Mouse (Mus musculus): ENCODE measurements around the gene Asprv1. TPM values are rescaled to one million over a fixed set of nuclear protein-coding genes. Genes with fewer than 3 reads are reported as not detected.
A peak's percentile ranks its signal among the peaks of the same experiment; 100 is the strongest.

Asprv1 gene
- total and polyA plus RNA-seq, 3 experiments, result 0.21 to 0.31 TPM; not detected in 1

DNA sequence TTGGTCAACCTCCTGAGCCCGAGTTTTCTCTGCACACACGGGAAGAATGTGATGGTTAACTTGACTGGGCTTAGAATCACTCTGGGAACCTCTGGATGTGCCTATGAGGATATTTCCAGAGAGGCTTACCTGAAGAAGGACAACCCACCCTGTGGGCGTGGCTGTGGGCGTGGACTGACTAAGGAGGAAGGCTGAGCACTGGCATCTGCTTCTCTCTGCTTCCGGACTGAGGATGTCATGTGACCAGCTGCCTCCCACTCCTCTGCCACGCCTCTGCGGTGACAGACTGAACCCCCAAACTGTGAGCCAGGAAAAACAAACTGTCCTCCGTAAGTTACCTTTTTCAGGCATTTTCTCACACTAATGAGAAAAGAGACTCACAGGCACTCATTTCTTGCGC, 33.3 kb upstream of the Asprv1 start:
- Histone ChIP-seq H3K27ac (no peak overlapping the region), H3K27me3 (ENCODE audit: control insufficient read depth, insufficient read depth, low read length) (no peaks in the 10 kb centered on the region), H3K9ac (ENCODE audit: low read depth, low read length) (no peak overlapping the region), H3K4me1 (ENCODE audit: control insufficient read depth, insufficient read depth, low read length) (no peaks in the 10 kb centered on the region), H3K36me3 (ENCODE audit: control insufficient read depth, insufficient read depth, low read length) (no peaks in the 10 kb centered on the region), H3K79me2 (replicated peaks; ENCODE audit: control insufficient read depth, insufficient read depth, low read length) (no peaks in the 10 kb centered on the region), H3K4me3 (no peak overlapping the region)
- intact Hi-C loops (cut with DNase I), result loop anchor here (5.0 kb wide), 1 partner anchor 47 kb away; no protein-coding TSS in a partner anchor
- TF ChIP-seq POLR2A (IDR thresholded peaks at IDR 0.05; ENCODE audit: insufficient read depth, low read depth, low read length) (no peak), CTCF (IDR thresholded peaks at IDR 0.05) (no peak), EP300 (IDR thresholded peaks at IDR 0.05; ENCODE audit: insufficient read depth, low read depth, low read length) (no peak)
- DNase-seq, result peak in 1 of 2 experiments; percentile 31
- WGBS, result 27% methylated on average over 9 of the region's 9 CpGs

DNA sequence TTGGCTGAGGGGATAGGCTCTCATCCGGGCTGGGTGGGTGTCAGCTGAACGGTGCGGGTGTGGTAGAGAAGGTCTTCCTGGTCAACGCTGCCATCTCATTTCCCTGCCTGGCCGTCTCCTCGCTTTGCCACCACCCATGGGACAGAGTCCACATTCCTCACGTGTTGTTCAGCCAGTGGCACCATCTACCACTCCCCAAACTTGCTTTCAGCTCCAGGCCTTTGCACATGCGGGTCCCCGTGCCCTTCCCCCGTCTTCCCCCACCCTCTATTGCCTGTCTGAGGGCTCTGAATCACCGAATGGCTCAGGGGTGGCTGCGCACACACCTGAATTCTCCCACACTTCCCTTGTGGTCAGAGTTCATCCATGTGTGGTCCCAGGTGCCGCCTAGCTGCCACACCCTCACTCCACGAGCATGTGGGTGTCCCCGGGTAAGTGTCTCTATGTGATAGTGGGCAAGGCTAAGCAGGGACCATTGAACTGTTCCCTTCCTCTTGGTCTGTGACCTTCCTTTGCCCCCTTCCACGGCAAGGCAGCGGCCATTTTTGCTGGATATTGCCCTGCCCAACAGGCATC, 32.0 kb upstream of the Asprv1 start:
- WGBS, result 83% methylated on average over 17 of the region's 17 CpGs
- Histone ChIP-seq H3K9ac (ENCODE audit: low read depth, low read length) (no peak overlapping the region), H3K4me3 (no peak overlapping the region), H3K36me3 (ENCODE audit: control insufficient read depth, insufficient read depth, low read length) (no peaks in the 10 kb centered on the region), H3K79me2 (replicated peaks; ENCODE audit: control insufficient read depth, insufficient read depth, low read length) (no peaks in the 10 kb centered on the region), H3K4me1 (ENCODE audit: control insufficient read depth, insufficient read depth, low read length) (peaks cover 7% of the 10 kb centered on the region), H3K27me3 (ENCODE audit: control insufficient read depth, insufficient read depth, low read length) (no peaks in the 10 kb centered on the region), H3K27ac (no peak overlapping the region)
- DNase-seq, result no peak
- intact Hi-C loops (cut with DNase I), result loop anchor here (5.0 kb wide), 1 partner anchor 49 kb away; no protein-coding TSS in a partner anchor
- TF ChIP-seq POLR2A (IDR thresholded peaks at IDR 0.05; ENCODE audit: insufficient read depth, low read depth, low read length) (no peak), EP300 (IDR thresholded peaks at IDR 0.05; ENCODE audit: insufficient read depth, low read depth, low read length) (no peak), CTCF (IDR thresholded peaks at IDR 0.05) (no peak)

DNA sequence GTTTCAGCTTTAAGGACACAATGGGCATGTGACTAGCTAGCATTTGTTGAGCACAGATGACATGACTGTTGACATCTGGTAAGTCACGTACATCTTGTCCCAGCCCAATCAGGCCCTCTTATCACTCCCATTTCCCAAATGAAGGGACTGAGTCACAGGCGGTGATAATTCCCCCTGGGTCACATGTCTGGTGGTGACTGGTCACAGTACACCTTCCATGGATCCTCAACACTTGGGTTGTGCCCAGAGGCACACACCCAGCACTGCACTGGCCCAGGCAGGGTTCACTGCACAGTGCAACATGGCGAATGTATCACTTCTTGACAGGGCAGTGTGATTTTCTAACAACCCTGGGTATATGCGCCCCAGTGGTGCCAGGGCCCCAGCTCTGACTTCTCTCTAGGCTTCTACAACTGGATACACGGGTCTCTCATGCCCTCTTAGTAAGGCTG, 29.2 kb upstream of the Asprv1 start:
- H3K4me3 ChIP-seq, result no peak overlapping the region
- intact Hi-C loops (cut with DNase I), result loop anchor here (5.0 kb wide), 1 partner anchor 51 kb away; no protein-coding TSS in a partner anchor

DNA sequence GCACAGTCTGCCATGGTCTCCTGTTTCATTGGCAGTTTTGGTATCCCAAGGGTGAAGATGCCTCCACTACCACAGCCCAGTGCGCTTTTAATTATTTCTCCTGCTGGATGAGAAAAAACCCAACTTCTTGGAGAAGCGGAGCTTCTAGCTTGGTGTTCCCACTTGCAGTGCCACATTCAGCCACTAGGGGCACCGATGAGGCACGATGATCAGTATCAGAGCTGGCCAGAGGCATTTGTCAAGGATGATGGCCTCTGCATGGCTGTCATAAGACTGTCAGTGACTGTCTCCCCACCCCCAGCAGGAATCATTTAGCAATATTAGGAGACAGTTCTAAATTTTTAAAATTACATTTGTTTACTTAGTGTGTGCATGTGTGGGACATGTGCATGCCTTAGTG, 28.8 kb upstream of the Asprv1 start:
- no peaks in the 10 kb centered on the region for H3K36me3 ChIP-seq (ENCODE audit: control insufficient read depth, insufficient read depth, low read length)
- H3K4me3 ChIP-seq, result no peak overlapping the region
- no peak overlapping the region for H3K9ac ChIP-seq (ENCODE audit: low read depth, low read length)
- H3K27ac ChIP-seq, result no peak overlapping the region
- H3K27me3 ChIP-seq (ENCODE audit: control insufficient read depth, insufficient read depth, low read length), result no peaks in the 10 kb centered on the region
- TF ChIP-seq EP300 (IDR thresholded peaks at IDR 0.05; ENCODE audit: insufficient read depth, low read depth, low read length) (0 out of 2 replicates have a peak, but pooled peaks have one; percentile 22), CTCF (IDR thresholded peaks at IDR 0.05) (no peak; the same call in 1 of the 2 replicates), POLR2A (IDR thresholded peaks at IDR 0.05; ENCODE audit: insufficient read depth, low read depth, low read length) (no peak)
- no peaks in the 10 kb centered on the region for H3K79me2 ChIP-seq (replicated peaks; ENCODE audit: control insufficient read depth, insufficient read depth, low read length)
- peak; percentile 74 to 90 for DNase-seq
- H3K4me1 ChIP-seq (ENCODE audit: control insufficient read depth, insufficient read depth, low read length), result peaks cover 7% of the 10 kb centered on the region
- intact Hi-C loops (cut with DNase I), result loop anchor here (5.0 kb wide), 1 partner anchor 52 kb away; no protein-coding TSS in a partner anchor
- 25% methylated on average over 4 of the region's 4 CpGs for WGBS

More for the DNA sequence above, 29.2 kb upstream of the Asprv1 start:
- TF ChIP-seq EP300 (IDR thresholded peaks at IDR 0.05; ENCODE audit: insufficient read depth, low read depth, low read length) (no peak), CTCF (IDR thresholded peaks at IDR 0.05) (no peak), POLR2A (IDR thresholded peaks at IDR 0.05; ENCODE audit: insufficient read depth, low read depth, low read length) (no peak)
- H3K4me1 ChIP-seq (ENCODE audit: control insufficient read depth, insufficient read depth, low read length), result peaks cover 7% of the 10 kb centered on the region
- 70% methylated on average over 5 of the region's 5 CpGs for WGBS
- no peak overlapping the region for H3K27ac ChIP-seq
- H3K9ac ChIP-seq (ENCODE audit: low read depth, low read length), result no peak overlapping the region
- no peak for DNase-seq
- no peaks in the 10 kb centered on the region for H3K36me3 ChIP-seq (ENCODE audit: control insufficient read depth, insufficient read depth, low read length)
- H3K79me2 ChIP-seq (replicated peaks; ENCODE audit: control insufficient read depth, insufficient read depth, low read length), result no peaks in the 10 kb centered on the region
- H3K27me3 ChIP-seq (ENCODE audit: control insufficient read depth, insufficient read depth, low read length), result no peaks in the 10 kb centered on the region

DNA sequence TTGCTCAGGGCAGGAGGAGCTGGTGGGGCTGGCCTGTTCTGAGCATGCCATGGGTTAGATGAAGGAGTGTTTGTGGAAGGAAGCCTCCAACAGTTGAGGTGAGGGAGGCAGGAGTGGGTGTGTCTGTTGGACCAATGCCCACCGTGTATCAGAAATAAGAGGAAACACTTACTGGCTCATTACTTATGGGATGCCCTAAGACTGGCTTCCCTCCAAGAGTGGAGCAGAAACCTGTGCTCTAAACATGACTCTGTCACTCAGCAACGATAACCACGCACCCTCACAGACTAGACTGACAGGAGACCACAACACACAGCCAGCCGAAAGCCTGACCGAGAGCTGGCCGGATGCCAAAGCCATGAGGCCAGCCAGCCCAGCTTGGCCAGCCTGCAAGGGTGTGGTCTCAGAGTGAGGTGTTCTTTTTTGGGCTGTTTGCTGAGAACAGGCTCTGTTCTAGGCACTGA, 28.0 kb upstream of the Asprv1 start:
- WGBS, result 0% methylated on average over 6 of the region's 6 CpGs
- intact Hi-C loops (cut with DNase I), result loop anchor here (5.0 kb wide), 1 partner anchor 53 kb away; no protein-coding TSS in a partner anchor
- Histone ChIP-seq H3K79me2 (replicated peaks; ENCODE audit: control insufficient read depth, insufficient read depth, low read length) (no peaks in the 10 kb centered on the region), H3K36me3 (ENCODE audit: control insufficient read depth, insufficient read depth, low read length) (no peaks in the 10 kb centered on the region), H3K9ac (ENCODE audit: low read depth, low read length) (no peak overlapping the region; the same call in 1 of the 2 replicates), H3K27me3 (ENCODE audit: control insufficient read depth, insufficient read depth, low read length) (no peaks in the 10 kb centered on the region), H3K4me1 (ENCODE audit: control insufficient read depth, insufficient read depth, low read length) (peaks cover 7% of the 10 kb centered on the region), H3K27ac (no peak overlapping the region), H3K4me3 (no peak overlapping the region)
- peak; percentile 71 to 81 for DNase-seq
- TF ChIP-seq EP300 (IDR thresholded peaks at IDR 0.05; ENCODE audit: insufficient read depth, low read depth, low read length) (no peak), CTCF (IDR thresholded peaks at IDR 0.05) (no peak), POLR2A (IDR thresholded peaks at IDR 0.05; ENCODE audit: insufficient read depth, low read depth, low read length) (no peak)

DNA sequence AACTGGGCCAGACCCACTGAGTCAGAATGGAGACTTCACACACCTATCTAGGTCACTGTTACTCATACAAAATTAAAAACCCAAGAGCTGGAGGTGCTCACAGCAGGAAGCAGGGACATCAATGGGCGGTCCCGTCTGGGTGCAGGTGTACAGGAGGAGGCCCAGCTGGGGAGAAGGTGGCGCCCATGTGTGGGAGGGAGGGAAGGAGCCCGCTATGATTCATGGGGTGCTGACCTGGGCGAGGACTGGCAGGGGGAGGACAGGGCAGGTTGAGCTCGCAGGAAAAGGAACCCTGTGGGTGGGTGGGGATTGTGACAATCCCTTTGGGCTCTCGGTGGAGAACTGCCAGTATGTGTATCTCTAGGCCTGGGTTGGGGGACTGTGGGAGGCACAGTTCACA, 22.7 kb upstream of the Asprv1 start:
- WGBS, result 59% methylated on average over 7 of the region's 7 CpGs
- no peaks in the 10 kb centered on the region for H3K27me3 ChIP-seq (ENCODE audit: control insufficient read depth, insufficient read depth, low read length)
- no peak for DNase-seq
- TF ChIP-seq POLR2A (IDR thresholded peaks at IDR 0.05; ENCODE audit: insufficient read depth, low read depth, low read length) (no peak), EP300 (IDR thresholded peaks at IDR 0.05; ENCODE audit: insufficient read depth, low read depth, low read length) (no peak), CTCF (IDR thresholded peaks at IDR 0.05) (no peak)
- no peak overlapping the region for H3K4me3 ChIP-seq
- H3K9ac ChIP-seq (ENCODE audit: low read depth, low read length), result no peak overlapping the region
- no peak overlapping the region for H3K27ac ChIP-seq
- H3K4me1 ChIP-seq (ENCODE audit: control insufficient read depth, insufficient read depth, low read length), result peaks cover 1% of the 10 kb centered on the region
- no peaks in the 10 kb centered on the region for H3K79me2 ChIP-seq (replicated peaks; ENCODE audit: control insufficient read depth, insufficient read depth, low read length)
- intact Hi-C loops (cut with DNase I), result no loop called here
- no peaks in the 10 kb centered on the region for H3K36me3 ChIP-seq (ENCODE audit: control insufficient read depth, insufficient read depth, low read length)
